Mouse (Mus musculus) bone marrow, adult 2 months (tissue): ENCODE measurements around the gene Clec3a.

ENCODE experiments used
- CTCF ChIP-seq: fragments of 200-500 bp; IDR thresholded peaks from 2 replicates; pipeline ENCODE4 v1.5.1; 2011; ENCODE audit warnings: low read length, control low read depth; ENCODE audit not compliant: control insufficient read depth, insufficient read depth
- POLR2A ChIP-seq: fragments of 200-500 bp; IDR thresholded peaks from 2 replicates; pipeline ENCODE4 v1.6.1; 2011; ENCODE audit warnings: low read depth, mild to moderate bottlenecking, control low read depth, low read length, borderline replicate concordance; ENCODE audit not compliant: control insufficient read depth

DNA sequence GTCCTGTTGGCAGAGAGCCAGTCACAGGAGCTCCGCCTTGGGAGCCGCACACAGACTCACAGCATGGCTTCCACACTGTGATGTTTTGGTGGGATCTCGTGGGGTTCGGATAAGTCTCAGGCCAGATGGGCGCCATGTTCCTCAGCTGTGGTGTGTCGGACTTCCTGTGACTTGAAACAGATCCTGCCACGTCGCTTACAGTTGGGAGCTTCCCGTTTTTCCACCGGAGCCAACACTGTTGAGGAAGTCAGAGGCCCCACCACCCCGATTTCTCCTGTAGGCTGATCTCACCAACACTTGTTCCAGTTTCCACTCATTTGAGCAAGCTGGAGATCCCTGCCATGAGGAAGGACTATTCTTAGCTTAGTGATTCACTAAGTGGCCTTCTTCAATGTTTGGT lies 55.7 kb downstream of the Clec3a start:
- TF ChIP-seq CTCF (no peak), POLR2A (no peak)
